Mouse (Mus musculus) cerebellum, adult 9-11 months (tissue): ENCODE results near the gene Rbmy.
"Not testable (repeated sequence)": the region's sequence is repeated elsewhere in the genome, so short reads cannot be mapped to it uniquely, and the experiment has no call there.

Experiments
- DNase-seq: peaks from one replicate; pipeline ENCODE4 v3.0.0; 2022

Rbmy gene

GRCm38 (mm10) chrY:2830380-2830779, at the start of gene Rbmy, which contains the start of gene Gm10256:
Gene Rbmy (plus strand): TSS chrY:2830680.
Gene Gm10256 (plus strand): TSS chrY:2830699.
- not testable (repeated sequence) for DNase-seq

- not testable (repeated sequence) for DNase-seq
Measured at GRCm38 (mm10) chrY:2796105-2796504, 34.4 kb upstream of the Rbmy start, which contains the start of gene Gm4064. Gene Gm4064 (minus strand): TSS chrY:2796205.
